Mouse (Mus musculus) cerebellum, postnatal 14 days (tissue): ENCODE results near the gene Trim8.

Experiments
- DNase-seq, 2 experiments: peaks; one replicate each; pipeline ENCODE4 v3.0.0; 2021; ENCODE audit warnings: mixed read lengths in 2 of 2

The Trim8 gene

GRCm38 (mm10) chr19:46501401-46502068, at the start of gene Trim8:
Gene Trim8, plus strand, starts transcription at chr19:46501702.
- DNase-seq = peak; percentile 77 to 83

- DNase-seq = peak; percentile 75 to 79
These were observed 49.3 kb upstream of the Trim8 start for GRCm38 (mm10) chr19:46452052-46452827.

DNA sequence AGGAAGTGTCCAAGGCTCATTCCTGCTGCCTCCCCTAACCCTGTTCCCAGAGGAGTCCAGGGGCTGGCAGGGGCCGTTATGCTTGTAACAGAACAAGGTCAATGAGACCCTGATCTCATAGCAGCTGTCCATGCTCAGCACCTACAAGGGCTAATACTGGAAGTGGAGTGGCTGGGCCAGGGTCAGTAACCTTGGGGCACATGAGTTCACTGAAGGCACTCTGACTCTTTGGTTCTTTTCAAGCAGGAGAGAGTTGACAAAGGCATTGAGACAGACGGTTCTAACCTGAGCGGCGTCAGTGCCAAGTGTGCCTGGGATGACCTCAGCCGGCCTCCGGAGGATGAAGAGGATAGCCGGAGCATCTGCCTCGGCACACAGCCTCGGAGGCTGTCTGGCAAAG, 48.6 kb upstream of the Trim8 start:
- DNase-seq = no peak

GRCm38 (mm10) chr19:46454126-46454880, 47.2 kb upstream of the Trim8 start:
- DNase-seq = no peak

DNA sequence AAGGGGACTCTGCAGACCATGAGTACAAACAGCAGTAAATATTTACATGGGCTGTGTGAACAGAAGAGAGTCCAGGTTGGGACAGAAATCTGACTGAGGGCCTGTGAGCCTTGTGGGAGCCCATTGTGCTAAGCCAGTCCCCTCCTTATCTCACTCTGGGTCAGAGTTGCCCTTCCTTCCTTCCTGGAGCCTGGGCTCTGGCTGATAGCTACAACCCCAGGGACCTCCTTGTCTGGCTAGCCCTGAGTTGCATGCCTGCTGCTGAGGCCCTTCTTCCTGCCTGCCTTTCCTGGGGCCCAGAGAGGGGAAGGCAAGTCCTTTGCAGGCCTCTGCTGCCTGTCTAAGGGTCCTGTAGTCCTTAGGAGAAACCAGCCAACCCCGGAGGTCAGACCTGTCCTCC, 46.5 kb upstream of the Trim8 start:
- DNase-seq = no peak

DNA sequence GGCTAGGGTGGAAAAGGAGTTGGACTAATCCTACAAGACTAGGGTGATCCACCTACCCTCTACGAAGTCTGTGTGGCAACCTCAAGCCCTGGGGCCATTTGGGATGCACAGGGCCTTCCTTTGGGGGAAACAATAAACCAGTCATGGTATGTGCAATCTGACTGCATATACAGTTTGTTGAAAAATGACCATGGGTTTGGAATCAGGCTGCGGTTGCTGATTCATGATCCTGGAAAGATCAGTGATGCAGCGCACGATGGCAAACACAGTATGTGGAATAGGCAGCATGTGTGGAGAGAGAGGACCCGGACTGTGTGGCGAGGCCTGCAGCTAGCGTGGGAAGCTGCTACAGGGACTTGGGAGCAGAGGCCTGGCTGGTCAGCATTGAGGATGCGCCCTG, 45.9 kb upstream of the Trim8 start:
- DNase-seq = no peak

- DNase-seq = no peak
These were observed 45.3 kb upstream of the Trim8 start for GRCm38 (mm10) chr19:46456018-46456735.

DNA sequence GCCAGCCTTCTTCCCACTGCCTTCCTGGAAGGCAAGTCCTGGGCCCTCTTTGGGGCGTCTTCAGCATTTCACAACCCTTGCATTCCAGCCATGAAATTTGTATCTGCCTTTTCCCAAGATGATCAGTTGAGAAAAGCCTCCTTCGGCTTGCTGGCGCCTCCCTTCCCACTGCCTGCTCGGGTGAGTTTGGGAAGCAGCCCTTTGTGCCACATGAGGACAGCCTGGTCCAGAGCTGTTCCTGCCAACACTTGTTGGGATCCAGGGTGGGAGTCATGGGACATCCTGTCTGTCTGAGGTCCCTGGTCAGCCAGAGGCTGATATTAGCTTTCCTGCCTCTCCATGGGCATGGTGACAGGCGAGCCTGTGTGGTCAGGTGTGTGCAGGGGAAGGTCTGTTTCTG, 43.7 kb upstream of the Trim8 start:
- no peak for DNase-seq

- no peak for DNase-seq
These were observed 42.2 kb upstream of the Trim8 start for GRCm38 (mm10) chr19:46459256-46459655.

DNA sequence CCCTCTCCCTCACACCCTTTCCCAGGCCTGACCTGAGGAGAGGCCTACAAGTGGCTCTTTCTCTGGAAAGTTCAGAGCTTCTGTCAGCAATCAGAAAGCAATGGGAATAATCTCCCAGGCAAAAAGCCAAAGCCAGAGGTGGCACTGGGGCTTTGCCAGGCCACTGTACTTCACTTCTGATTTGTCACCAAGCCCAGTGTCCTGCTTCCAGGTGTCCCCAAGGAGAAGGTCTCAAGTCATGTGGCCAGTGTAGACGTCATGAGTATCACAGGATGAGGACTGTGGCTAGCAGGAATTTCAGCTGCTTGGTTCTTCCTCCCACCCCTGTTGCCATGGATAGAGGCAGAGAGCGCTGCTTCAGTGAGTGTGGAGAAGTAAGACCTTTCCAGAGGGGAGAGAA, 41.6 kb upstream of the Trim8 start:
- no peak for DNase-seq

GRCm38 (mm10) chr19:46462574-46462973, 38.9 kb upstream of the Trim8 start:
- DNase-seq = no peak

DNA sequence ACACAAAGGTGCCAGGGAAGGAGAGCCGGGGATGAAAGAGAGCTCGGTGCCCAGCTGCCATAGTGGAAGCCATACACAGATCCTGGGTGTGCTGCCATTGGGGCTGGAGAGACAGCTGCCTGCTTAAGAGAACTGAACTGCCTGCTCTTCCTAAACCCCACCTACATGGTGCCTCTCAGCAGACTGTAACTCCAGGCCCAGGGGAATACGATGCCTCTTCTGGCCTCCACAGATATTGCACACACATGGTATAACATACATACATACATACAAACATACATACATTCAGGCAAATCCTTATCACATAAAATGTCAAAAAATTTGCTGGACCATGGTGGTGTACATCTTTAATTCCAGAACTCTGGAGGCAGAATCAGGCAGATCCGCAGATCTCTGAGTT, 38.1 kb upstream of the Trim8 start:
- no peak for DNase-seq

GRCm38 (mm10) chr19:46466160-46466559, 35.3 kb upstream of the Trim8 start:
- DNase-seq = no peak

GRCm38 (mm10) chr19:46467051-46467503, 34.4 kb upstream of the Trim8 start:
- DNase-seq = no peak

- no peak for DNase-seq
These were observed 30.9 kb upstream of the Trim8 start for GRCm38 (mm10) chr19:46470364-46471240.

DNA sequence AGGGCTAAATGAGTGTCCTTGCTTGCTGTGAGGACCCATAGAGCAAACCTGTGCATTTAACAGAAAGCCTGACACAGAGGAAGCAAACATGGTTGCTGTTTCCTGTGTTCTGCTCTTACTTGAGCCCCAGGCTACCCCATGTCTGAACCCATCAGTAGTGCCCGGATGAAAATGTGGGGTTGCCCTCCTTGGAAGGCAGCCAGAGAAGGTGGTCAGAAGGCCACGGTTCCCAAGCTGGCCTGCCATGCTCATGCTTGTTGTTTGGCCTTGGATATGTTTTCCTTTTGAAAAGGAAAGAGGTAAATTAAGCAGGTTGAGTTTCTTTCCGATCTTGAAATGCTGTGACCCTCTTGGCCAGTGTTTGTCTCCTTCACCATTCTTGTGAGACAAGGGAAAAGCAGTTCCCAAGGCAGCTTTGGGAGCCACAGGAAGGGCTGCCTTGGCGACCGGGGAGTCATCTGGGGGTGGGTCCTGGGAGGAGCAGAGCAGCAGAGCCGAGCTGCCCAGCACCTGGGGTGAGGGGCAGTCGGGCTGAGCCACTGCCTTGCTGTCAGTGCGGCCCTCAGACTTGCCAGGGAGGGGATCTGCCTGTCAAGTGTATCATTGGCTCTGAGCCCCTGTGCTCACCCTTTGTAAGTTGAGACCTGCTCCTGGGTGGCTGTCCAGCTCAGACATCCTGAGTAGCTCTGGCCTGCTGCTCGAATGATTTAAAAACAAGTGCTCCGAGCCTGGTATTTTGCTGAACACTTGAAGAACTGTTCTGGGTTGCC, 30.0 kb upstream of the Trim8 start:
- no peak for DNase-seq

- DNase-seq = no peak
These were observed 24.1 kb upstream of the Trim8 start for GRCm38 (mm10) chr19:46477432-46477845.

DNA sequence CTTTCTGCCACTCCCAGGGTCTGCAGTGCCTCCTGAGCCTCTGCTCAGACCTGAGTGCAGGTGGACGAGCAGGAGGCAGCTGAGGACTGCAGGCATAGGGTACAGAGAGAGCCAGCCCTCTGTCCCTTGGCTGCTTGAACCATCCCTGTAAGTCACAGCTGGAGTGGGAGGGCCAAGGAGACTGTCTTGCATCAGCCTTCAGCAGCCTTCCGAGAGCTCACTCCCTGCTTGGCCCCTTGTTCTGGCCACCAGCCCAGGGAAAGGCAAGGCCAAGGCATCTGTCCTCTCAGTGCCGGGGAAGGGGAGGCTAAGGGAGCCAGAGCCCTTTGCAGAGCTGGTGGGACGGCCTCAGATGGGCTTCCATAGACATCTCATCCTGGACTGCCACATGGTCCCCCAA, 23.3 kb upstream of the Trim8 start:
- peak in 1 of 2 experiments; percentile 49 for DNase-seq

GRCm38 (mm10) chr19:46478826-46479225, 22.7 kb upstream of the Trim8 start:
- DNase-seq = no peak

DNA sequence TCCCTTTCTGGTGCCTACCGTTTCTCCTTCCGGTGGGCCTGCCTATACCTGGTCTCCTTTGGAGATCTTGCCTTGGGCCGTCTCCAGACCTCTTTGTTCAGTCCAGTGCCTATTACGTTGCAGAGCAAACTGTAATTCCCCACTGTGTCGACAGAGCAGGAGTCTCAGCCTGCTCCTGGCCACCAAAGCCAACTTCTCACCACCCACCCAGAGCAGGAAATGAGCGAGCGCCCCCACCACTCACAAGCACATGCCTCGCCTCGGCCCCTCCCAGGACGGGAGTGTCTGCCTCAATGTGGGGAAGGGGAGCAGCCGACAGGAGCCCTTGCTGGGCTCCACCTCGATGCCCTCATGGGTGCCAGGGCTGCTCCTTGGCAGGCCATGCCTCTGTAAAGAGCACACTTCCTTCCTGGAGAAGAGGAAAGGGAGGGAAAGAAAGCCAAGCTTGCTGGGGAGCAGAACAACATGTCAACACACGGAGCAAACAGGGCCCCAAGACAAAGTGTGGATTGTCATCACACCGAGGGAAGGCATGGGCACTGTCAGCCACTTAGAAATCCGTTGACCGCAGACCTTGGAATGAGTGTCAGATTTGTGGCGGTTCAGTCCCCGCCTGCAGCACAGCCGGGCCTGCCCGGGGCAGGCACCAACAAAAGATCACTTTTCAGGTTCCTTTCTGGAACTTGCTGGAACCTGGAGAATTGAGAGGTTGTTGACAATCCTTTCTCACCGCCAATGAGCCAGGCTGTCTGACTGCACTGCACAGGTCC, 22.0 kb upstream of the Trim8 start:
- no peak for DNase-seq
